Mouse (Mus musculus): ENCODE data around the gene Sf3a2.
"Not testable (repeated sequence)": the region's sequence is repeated elsewhere in the genome, so short reads cannot be mapped to it uniquely, and the experiment has no call there.

Sf3a2 gene

GRCm38 (mm10) chr10:80805322-80805721 is 7.3 kb downstream of the Sf3a2 start:
- no peak for DNase-seq

GRCm38 (mm10) chr10:80805925-80806324 is 7.9 kb downstream of the Sf3a2 start:
- peak in 1 of 2 experiments; percentile 79 for DNase-seq

- DNase-seq, result no peak
Observed at GRCm38 (mm10) chr10:80806341-80807056, 8.5 kb downstream of the Sf3a2 start.

DNA sequence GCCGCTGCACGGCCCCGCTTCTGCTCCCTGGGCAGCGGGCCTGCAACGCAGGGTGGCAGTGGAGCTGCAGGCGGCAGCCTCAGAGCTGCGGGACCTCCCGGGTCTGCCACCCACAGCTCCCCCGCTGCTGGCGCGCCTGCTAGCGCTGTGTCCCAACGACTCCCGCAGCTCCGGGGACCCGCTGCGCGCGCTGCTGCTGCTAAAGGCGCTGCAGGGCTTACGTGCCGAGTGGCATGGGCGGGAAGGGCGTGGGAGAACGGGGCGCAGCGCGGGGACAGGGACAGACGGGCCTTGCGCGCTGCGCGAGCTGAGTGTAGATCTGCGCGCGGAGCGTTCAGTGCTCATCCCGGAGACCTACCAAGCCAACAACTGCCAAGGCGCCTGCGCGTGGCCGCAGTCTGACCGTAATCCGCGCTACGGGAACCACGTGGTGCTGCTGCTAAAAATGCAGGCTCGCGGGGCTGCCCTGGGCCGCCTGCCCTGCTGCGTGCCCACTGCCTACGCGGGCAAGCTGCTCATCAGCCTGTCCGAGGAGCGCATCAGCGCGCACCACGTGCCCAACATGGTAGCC is 9.1 kb downstream of the Sf3a2 start:
- peak; percentile 52 to 56 for DNase-seq

GRCm38 (mm10) chr10:80808099-80808984 is 10.3 kb downstream of the Sf3a2 start:
- no peak for DNase-seq

- DNase-seq, result no peak
Observed at GRCm38 (mm10) chr10:80808985-80809632, 11.1 kb downstream of the Sf3a2 start.

DNA sequence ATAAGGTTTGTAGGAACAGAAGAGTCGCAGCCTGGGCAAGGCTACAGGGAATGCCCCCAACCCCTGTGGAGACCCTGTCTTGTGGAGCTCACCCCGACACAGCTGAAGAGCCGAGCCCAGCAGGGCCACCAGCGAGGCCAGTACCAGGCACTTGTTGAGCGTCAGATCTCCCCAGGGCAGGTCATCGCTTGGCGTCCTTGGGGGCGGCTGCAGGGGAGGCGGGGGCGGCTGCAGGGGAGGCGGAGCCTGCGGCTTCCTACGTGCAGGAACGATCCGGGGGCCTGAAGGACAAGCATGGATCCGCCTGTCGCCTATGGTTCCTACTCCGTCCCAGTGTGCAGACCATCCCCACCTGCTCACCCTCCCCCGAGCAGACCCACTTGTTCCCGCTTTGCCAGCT is 12.1 kb downstream of the Sf3a2 start:
- DNase-seq, result no peak

DNA sequence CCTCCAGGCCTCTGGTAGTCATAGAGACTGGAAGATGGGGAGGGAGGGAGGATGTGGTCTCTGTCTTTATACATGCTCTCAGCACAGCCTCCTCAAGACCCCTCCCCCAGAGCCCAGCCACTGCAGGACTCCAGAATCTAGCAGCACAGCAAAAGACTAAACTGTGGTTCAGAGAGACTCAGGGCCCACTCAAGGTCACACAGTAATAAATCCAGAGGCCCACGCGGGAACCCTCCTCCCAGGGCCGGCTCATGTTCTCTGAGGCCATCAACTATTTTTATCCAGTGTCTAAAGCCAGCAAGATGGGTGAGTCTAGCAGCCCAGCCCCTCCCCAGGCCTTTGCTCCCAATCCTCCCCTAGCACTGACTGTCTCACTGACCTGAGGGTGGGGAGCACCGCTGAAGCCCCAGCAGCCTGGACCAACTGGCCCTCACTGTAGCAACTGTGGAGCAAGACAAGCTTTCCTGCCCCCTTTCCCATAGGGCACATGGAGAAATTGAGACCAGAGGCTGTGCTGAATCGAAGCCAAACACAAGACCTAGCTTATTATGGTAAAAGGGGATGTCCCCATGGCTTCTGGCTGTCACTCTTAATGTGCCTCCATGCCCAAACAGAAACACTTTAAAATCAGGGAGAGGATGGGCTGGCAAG is 14.5 kb downstream of the Sf3a2 start:
- no peak for DNase-seq

- DNase-seq, result no peak
Observed at GRCm38 (mm10) chr10:80813366-80813765, 15.4 kb downstream of the Sf3a2 start, which contains the start of gene Jsrp1. Gene Jsrp1 (minus strand): TSS chr10:80813498.

- no peak for DNase-seq
Observed at GRCm38 (mm10) chr10:80814800-80815199, 16.8 kb downstream of the Sf3a2 start.

GRCm38 (mm10) chr10:80816303-80816702 is 18.3 kb downstream of the Sf3a2 start:
- not testable (repeated sequence) for DNase-seq

DNA sequence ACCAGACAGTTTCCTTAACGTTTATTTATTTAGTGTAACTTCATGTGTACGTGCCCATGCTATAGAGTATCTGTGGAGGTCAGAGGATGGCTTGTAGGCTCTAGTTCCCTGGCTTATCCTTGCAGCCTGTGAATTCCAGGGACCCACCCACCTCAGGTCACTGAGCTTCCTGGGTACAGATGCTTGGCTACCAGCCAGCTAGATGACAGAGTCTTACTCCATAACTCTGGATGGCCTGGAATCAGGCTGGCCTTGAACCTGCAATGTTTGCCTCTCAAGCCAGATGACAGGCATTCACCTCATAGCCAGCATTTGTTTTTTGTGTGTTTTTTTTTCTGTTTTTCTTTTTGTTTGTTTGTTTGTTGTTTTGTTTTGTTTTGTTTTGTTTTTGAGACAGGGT is 19.2 kb downstream of the Sf3a2 start:
- no peak for DNase-seq

DNA sequence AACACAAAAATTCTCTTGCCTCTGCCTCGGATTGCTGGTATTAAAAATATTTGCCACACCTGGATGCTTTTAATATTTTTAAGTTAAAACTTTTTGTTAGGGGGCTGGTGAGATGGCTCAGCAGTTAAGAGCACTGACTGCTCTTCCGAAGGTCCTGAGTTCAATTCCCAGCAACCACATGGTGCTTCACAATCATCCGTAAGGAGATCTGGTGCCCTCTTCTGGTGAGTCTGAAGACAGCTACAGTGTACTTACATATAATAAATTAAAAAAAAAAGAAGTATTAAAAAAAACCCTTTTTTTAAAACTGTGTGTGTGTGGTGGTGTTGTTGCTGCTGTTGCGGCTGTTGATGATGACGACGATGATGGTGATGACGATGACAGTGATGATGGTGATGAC is 20.0 kb downstream of the Sf3a2 start:
- DNase-seq, result not testable (repeated sequence)

DNA sequence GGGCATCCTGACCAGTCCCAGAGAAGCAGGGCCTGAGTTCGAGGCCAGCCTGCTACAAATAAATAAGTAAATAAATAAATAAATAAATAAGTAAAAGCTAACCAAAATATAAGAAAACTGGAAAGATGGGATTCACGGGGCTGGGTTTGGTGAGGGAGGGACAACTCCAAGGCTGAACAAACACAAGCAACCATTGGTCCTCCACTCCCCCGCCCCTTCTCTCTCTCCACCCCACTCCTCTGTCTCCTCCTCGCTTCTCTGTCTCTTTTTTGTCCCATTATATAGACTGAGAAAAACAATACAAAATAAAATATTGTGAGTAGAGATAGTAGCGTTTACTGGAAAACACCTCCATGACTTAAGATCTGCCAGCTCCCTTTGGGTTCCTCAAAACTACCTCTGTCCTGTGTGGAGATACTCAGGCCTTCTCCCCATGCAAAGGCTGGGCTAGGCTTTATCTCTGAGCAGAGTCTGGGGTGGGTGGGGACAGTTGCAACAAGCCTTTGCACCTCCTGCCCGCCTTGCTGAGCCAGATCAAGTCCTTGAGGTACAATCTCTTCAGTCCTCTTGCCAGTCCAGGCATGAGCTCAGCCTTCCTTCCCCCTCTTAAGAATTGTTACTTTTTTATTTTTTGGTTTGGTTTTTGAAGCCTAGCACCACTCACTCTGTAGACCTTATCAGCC is 20.7 kb downstream of the Sf3a2 start:
- DNase-seq, result no peak

GRCm38 (mm10) chr10:80819406-80819805 is 21.4 kb downstream of the Sf3a2 start:
- peak; percentile 77 to 79 for DNase-seq

DNA sequence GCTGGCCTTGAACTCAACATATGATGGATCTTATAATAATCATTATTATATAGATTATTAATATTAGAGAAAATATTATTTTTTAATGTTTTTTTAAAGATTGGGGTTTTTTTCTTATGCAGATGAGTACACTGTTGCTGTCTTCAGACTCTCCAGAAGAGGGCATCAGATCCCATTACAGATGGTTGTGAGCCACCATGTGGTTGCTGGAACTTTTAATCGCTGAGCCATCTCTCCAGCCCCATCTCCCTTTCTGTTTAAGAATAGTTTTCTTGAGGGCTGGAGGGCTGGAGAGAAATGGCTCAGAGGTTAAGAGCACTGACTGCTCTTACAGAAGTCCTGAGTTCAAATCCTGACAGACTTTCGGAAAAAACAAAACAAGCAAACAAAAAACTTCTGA is 24.0 kb downstream of the Sf3a2 start:
- no peak for DNase-seq

GRCm38 (mm10) chr10:80822528-80822927 is 24.5 kb downstream of the Sf3a2 start:
- DNase-seq, result no peak

GRCm38 (mm10) chr10:80823316-80823715 is 25.3 kb downstream of the Sf3a2 start:
- DNase-seq, result no peak

GRCm38 (mm10) chr10:80823847-80824643 is 26.0 kb downstream of the Sf3a2 start:
- DNase-seq, result no peak

DNA sequence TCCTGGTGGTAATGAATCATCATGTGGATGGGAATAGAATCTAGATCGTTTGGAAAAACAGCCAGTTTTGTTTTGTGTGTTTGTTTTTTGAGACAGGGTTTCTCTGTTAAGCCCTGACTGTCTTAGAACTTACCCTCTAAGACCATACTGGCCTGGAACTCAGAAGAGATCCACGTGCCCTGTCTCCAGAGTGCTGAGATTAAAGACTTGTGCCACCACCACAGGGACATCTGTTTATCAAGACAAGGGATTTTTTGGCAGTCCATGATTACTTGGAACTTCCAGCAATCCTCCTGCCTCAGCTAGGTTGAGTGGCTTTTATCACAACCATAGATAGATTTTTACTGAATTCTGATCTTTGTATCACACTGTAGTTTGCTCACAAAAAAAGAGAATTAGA is 26.8 kb downstream of the Sf3a2 start:
- DNase-seq, result no peak
